Mouse (Mus musculus) erythroblast, embryonic 14.5 days (primary cell): ENCODE measurements around the gene Psmg3.

ENCODE experiments used
- GATA1 ChIP-seq: IDR thresholded peaks from 2 replicates; pipeline ENCODE4 v1.6.1; 2012; ENCODE audit warnings: low read length, inconsistent platforms, mixed read lengths
- TAL1 ChIP-seq: IDR thresholded peaks from 3 replicates; pipeline ENCODE4 v1.6.1; 2012; ENCODE audit warnings: low read length, inconsistent platforms, mixed read lengths

DNA sequence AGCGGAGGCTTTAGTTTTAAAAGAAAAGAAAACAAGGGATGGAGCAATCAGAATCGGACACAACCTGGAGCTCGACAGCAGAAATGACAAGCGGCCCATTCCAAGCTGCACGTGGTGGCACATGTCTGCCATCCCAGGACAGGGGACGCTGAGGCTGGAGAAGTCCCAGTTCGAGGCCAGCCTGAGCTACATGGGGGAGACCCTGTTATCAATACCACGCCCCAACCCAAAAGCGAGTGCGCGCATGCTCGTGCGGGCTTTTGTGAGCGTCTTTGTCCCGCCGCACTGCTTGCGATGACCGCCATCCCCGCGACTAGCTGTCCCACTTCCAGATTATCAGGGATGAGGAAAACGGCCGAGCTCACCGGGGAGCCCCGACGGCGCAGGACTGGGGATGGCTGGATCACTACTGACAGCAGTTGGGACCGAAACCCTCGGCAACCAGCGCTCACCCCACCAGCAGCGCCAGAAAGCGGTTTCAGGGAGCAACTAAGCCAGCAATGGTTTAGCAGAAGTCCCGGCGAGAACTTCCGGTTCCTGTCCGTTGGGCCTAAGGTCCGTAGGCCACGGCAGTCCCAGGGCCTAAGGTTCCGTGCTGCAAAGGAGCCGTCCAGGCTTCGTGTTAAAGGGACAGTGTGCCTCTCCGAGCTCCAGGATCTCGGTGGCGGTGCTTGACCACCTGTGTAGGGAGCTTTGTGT lies at the start of gene Psmg3, which contains the start of gene Gm26938:
- TF ChIP-seq TAL1 = no peak
- TF ChIP-seq GATA1 = no peak
